Mouse (Mus musculus): ENCODE results near the gene Dhx30.
"Not testable (repeated sequence)": the region's sequence is repeated elsewhere in the genome, so short reads cannot be mapped to it uniquely, and the experiment has no call there.

Dhx30 gene

DNA sequence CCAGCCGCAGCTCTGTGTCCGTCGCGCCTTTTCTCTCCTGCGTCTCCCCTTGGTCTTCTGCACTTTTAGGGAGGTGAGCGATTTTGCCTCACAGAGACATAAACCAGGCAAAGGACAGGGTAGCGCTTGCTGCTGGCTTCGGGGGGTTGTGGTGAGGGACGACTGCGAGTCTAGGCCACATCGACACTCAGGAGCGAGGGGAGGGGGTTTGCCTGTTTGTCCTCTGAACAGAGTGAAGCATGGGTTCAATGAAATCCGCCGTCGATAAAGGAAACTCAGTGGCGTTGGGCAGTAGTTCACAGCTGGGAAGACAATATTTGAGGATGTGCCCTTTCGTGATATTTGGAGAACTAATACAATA lies at the start of gene Dhx30:
Gene Dhx30 (minus strand): TSS at position 52 of the 361 bp plus-strand sequence.
- no peak for DNase-seq (ENCODE audit: low read depth, low spot score)

GRCm38 (mm10) chr9:110163071-110163470 lies 45.4 kb upstream of the Dhx30 start:
- no peak for DNase-seq (ENCODE audit: low read depth, low spot score)

DNA sequence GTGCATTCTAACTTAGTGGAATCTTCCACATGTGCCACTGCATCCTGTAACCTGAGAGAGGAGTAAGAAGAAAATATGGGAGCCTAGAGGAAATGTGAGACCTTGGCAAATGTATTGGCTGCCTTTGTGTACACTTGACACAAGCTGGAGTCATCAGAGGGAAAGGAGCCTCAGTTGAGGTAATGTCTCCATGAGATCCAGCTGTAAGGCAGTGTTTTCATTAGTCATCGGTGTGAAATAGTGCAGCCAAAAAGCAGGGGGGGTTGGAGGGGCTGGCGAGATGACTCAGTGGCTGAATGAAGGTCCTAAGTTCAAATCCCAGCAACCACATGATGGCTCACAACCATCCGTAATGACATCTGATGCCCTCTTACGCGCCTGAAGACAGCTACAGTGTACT lies 44.8 kb upstream of the Dhx30 start:
- no peak for DNase-seq (ENCODE audit: low read depth, low spot score)

GRCm38 (mm10) chr9:110160486-110160885 lies 42.9 kb upstream of the Dhx30 start:
- DNase-seq (ENCODE audit: low read depth, low spot score): not testable (repeated sequence)

- DNase-seq (ENCODE audit: low read depth, low spot score): no peak
Measured at GRCm38 (mm10) chr9:110159036-110159435, 41.4 kb upstream of the Dhx30 start.

DNA sequence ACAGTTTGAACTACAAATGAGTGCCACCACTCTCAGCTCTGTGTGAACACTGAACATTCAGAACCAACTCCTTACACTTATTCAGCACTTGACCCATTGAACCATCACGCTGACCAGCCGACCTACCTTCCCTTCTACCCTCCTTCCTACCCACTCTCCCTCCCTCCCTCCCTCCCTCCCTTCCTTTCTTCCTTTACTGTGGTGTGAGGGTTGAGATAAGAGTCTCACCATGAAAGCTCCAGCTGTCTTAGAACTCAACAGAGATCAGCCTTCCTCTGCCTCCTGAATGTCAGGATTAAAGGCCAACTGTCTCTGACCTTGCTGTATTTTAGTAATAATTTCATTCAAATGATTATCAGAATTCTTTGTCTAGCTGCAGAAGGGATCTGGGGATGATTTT lies 31.0 kb upstream of the Dhx30 start:
- no peak for DNase-seq (ENCODE audit: low read depth, low spot score)

- no peak for DNase-seq (ENCODE audit: low read depth, low spot score)
Measured at GRCm38 (mm10) chr9:110142097-110142496, 24.5 kb upstream of the Dhx30 start.

- no peak for DNase-seq (ENCODE audit: low read depth, low spot score)
Measured at GRCm38 (mm10) chr9:110139119-110139518, 21.5 kb upstream of the Dhx30 start.

GRCm38 (mm10) chr9:110134176-110134575 lies 16.5 kb upstream of the Dhx30 start:
- DNase-seq (ENCODE audit: low read depth, low spot score): peak; percentile 45

GRCm38 (mm10) chr9:110132921-110133320 lies 15.3 kb upstream of the Dhx30 start:
- no peak for DNase-seq (ENCODE audit: low read depth, low spot score)

DNA sequence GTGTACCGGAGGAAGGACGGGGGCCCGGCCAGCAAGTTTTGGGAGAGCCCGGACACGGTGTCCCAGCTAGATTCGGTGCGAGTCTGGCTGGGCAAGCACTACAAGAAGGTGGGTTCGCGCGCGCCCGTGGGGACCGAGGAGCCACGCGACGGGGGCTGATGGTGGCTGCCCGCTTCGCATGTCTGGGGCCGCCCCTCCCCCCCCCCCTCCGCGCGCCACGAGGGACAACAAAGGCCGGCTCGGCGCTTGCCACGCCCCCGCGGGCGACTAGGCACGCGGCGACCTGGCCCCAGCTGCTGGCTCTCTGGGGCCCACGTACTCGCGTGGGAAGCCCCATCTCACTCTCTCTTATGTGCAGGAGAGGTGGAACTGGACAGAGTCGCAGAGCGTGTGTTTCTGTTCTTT lies 14.6 kb upstream of the Dhx30 start:
- DNase-seq (ENCODE audit: low read depth, low spot score): peak; percentile 77

GRCm38 (mm10) chr9:110131525-110132197 lies 14.0 kb upstream of the Dhx30 start:
- DNase-seq (ENCODE audit: low read depth, low spot score): peak; percentile 99

- peak; percentile 6 for DNase-seq (ENCODE audit: low read depth, low spot score)
Measured at GRCm38 (mm10) chr9:110130896-110131524, 13.4 kb upstream of the Dhx30 start.

GRCm38 (mm10) chr9:110124008-110124540 lies 6.4 kb upstream of the Dhx30 start:
- not testable (repeated sequence) for DNase-seq (ENCODE audit: low read depth, low spot score)

- DNase-seq (ENCODE audit: low read depth, low spot score): no peak
Measured at GRCm38 (mm10) chr9:110123322-110123721, 5.7 kb upstream of the Dhx30 start.

GRCm38 (mm10) chr9:110121424-110121823 lies 3.8 kb upstream of the Dhx30 start:
- DNase-seq (ENCODE audit: low read depth, low spot score): no peak

DNA sequence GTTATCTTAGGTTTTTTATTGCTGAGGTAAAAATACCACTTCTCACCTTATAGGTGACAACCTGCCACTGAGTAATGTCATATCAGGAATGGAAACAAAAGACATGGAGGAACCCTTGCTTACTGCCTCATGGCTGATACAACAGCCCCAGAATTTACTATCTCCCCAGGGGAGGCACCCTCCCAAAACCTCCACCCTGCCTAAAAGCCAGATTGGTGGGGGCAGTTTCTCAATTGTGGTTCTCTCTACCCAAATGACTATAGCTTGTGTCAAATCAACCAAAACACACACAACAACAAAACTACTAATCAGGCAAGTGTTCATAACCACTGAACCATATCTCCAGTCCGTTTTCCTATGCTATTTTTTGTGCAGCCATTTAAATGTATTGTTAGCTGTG lies 619 bp upstream of the Dhx30 start:
- no peak for DNase-seq (ENCODE audit: low read depth, low spot score)

- DNase-seq (ENCODE audit: low read depth, low spot score): peak; percentile 87
Measured at GRCm38 (mm10) chr9:110116977-110117778, 452 bp downstream of the Dhx30 start, which contains the start of gene Smarcc1. Smarcc1 (plus strand) TSS chr9:110117708.

DNA sequence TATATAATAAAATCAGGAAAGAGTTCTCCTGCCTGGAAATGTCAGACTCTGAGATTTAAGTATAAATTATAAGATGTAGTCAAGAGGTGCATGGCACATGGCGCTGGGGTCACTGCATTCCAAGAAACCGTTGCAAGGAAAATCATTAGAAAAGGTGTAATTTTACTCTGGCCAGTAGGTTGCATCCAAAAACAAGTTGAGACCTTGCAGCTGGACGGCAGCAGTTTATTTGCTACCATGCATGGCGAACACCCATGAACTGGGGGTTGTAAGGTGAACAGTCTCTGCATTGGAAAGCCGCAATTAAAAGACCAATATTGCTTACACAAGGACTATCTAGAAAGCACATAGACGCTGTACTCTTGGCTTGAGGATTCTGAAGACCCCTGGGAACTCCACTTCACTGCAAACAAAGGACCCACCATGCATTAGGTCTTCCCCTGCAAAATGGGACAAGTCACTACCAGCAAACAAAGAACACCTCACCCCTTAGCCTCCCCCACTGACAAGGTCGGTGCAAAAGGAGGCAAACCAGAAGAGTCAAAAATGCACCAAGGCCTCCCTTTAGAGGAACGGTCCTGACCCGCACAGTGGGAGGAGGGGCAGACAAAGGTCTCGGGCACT lies 1.2 kb downstream of the Dhx30 start:
- no peak for DNase-seq (ENCODE audit: low read depth, low spot score)

DNA sequence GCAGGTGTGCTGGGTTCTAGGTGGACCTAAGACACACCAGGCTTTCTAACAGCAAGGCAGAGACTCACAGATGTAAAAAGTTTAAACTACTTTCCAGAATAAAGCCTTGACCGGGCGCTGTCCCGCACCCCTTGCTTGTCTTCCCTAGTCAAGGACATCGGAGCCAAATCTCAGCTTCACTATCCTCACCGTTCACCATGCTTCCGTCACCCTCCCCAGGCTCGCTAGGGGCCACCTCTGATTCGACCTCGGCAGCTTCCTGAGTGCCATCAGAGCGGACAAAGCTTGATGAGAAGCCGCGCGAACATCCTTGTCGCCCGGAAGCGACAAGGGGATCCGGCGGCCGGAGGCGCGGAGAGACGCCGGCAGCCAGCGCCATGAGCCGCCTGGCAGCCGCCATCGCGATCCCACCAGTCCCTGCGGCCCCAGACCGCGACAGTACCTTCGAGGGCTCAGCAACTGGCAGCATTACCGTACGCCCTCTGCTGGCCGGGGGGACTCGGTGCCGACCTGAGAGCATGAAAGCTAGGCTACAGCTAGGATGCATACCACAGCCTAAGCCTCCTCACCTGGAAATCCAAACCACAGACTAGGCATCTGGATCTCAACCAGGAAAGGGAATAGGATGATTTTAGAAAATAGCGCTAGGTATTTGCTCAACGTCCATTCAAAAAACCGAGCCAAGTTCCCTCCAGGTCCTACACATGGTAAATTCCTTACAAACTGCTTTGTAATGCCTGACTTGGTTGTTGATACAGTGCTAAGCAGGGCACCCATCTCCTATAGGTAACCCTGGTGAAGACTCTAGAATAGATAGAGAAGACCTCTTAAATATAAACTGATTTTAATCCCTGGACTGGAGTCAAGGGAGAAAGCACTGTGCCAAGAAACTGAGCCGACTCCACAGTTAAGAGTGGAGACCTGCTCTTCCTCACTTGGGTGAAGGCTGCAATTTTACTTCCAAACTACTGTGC lies 16.7 kb downstream of the Dhx30 start:
- DNase-seq (ENCODE audit: low read depth, low spot score): peak; percentile 95

DNA sequence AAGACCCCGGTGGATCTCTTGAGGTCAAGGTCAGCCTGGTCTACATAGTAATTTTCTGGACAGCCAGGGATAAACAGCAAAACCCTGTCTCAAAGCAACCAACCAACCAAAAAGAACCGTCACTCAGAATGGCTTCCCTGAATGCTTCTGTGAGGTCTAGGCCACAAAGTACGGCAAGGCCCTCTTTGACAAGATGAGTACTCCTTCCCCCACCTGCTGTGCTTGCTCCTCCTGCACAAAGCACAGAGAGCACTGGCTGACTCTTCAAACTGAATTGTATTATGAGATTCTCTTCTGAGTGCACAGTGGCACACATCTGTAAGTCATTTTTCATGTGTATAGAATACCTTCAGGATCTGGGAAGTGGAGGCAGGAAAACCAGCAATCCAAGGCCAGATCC lies 19.8 kb downstream of the Dhx30 start:
- no peak for DNase-seq (ENCODE audit: low read depth, low spot score)
